Mouse (Mus musculus): ENCODE data around the gene Mroh2a.

GRCm38 (mm10) chr1:88249596-88249995 is 22.8 kb downstream of the Mroh2a start:
- TF ChIP-seq EP300 (IDR thresholded peaks at IDR 0.05; ENCODE audit: insufficient read depth, low read depth, low read length) (no peak), CTCF (IDR thresholded peaks at IDR 0.05) (no peak)

All from heart, adult 2 months (tissue).